Mouse (Mus musculus): ENCODE results near the gene Fam160a1.

The Fam160a1 gene

GRCm38 (mm10) chr3:85683618-85684017 lies 133.5 kb downstream of the Fam160a1 start:
- DNase-seq (ENCODE audit: low read depth in 1 of 2, low spot score in 2 of 2): no peak

GRCm38 (mm10) chr3:85681136-85681535 lies 136.0 kb downstream of the Fam160a1 start:
- DNase-seq (ENCODE audit: low read depth in 1 of 2, low spot score in 2 of 2): no peak

GRCm38 (mm10) chr3:85679960-85680359 lies 137.1 kb downstream of the Fam160a1 start:
- DNase-seq (ENCODE audit: low read depth in 1 of 2, low spot score in 2 of 2): no peak

- no peak for DNase-seq (ENCODE audit: low read depth in 1 of 2, low spot score in 2 of 2)
These were observed 137.7 kb downstream of the Fam160a1 start for GRCm38 (mm10) chr3:85679312-85679933.

GRCm38 (mm10) chr3:85677952-85678351 lies 139.1 kb downstream of the Fam160a1 start:
- no peak for DNase-seq (ENCODE audit: low read depth in 1 of 2, low spot score in 2 of 2)

GRCm38 (mm10) chr3:85677133-85677532 lies 140.0 kb downstream of the Fam160a1 start:
- DNase-seq (ENCODE audit: low read depth in 1 of 2, low spot score in 2 of 2): no peak

GRCm38 (mm10) chr3:85669844-85670243 lies 147.2 kb downstream of the Fam160a1 start:
- no peak for DNase-seq (ENCODE audit: low read depth in 1 of 2, low spot score in 2 of 2)

- no peak for DNase-seq (ENCODE audit: low read depth in 1 of 2, low spot score in 2 of 2)
These were observed 149.4 kb downstream of the Fam160a1 start for GRCm38 (mm10) chr3:85667683-85668082.

- no peak for DNase-seq (ENCODE audit: low read depth in 1 of 2, low spot score in 2 of 2)
These were observed 150.4 kb downstream of the Fam160a1 start for GRCm38 (mm10) chr3:85666736-85667135.

- no peak for DNase-seq (ENCODE audit: low read depth in 1 of 2, low spot score in 2 of 2)
These were observed 150.9 kb downstream of the Fam160a1 start for GRCm38 (mm10) chr3:85666166-85666565.

- no peak for DNase-seq (ENCODE audit: low read depth in 1 of 2, low spot score in 2 of 2)
These were observed 152.4 kb downstream of the Fam160a1 start for GRCm38 (mm10) chr3:85664591-85665171.

GRCm38 (mm10) chr3:85663826-85664225 lies 153.3 kb downstream of the Fam160a1 start:
- DNase-seq (ENCODE audit: low read depth in 1 of 2, low spot score in 2 of 2): no peak

GRCm38 (mm10) chr3:85661926-85662813 lies 154.9 kb downstream of the Fam160a1 start:
- DNase-seq (ENCODE audit: low read depth in 1 of 2, low spot score in 2 of 2): no peak

GRCm38 (mm10) chr3:85659681-85660080 lies 157.4 kb downstream of the Fam160a1 start:
- no peak for DNase-seq (ENCODE audit: low read depth in 1 of 2, low spot score in 2 of 2)

- DNase-seq (ENCODE audit: low read depth in 1 of 2, low spot score in 2 of 2): no peak
These were observed 161.6 kb downstream of the Fam160a1 start for GRCm38 (mm10) chr3:85655538-85655937.

GRCm38 (mm10) chr3:85652727-85653665 lies 164.1 kb downstream of the Fam160a1 start:
- DNase-seq (ENCODE audit: low read depth in 1 of 2, low spot score in 2 of 2): no peak

GRCm38 (mm10) chr3:85649176-85649575 lies 167.9 kb downstream of the Fam160a1 start:
- DNase-seq (ENCODE audit: low read depth in 1 of 2, low spot score in 2 of 2): no peak

- DNase-seq (ENCODE audit: low read depth in 1 of 2, low spot score in 2 of 2): no peak
These were observed 171.5 kb downstream of the Fam160a1 start for GRCm38 (mm10) chr3:85645517-85646004.

- no peak for DNase-seq (ENCODE audit: low read depth in 1 of 2, low spot score in 2 of 2)
These were observed 172.3 kb downstream of the Fam160a1 start for GRCm38 (mm10) chr3:85644814-85645213.

GRCm38 (mm10) chr3:85641751-85642150 lies 175.3 kb downstream of the Fam160a1 start:
- no peak for DNase-seq (ENCODE audit: low read depth in 1 of 2, low spot score in 2 of 2)

All from monocyte, adult 2 months (primary cell).